Mouse (Mus musculus) neural tube, embryonic 13.5 days (tissue): ENCODE data around the gene Ugt1a6b. TPM values are rescaled to one million over a fixed set of nuclear protein-coding genes. Genes with fewer than 3 reads are reported as not detected.
"Not testable (repeated sequence)": the region's sequence is repeated elsewhere in the genome, so short reads cannot be mapped to it uniquely, and the experiment has no call there.

Experiments
- ATAC-seq: fragments of 200-750 bp; cut with Nextera tagmentation; 2 replicates; pipeline ENCODE4 v1.8.0; 2017; ENCODE audit warnings: low read depth, mild to moderate bottlenecking, moderate TSS enrichment, moderate library complexity
- H3K27ac ChIP-seq: fragments of 300-500 bp; sonication (generic); replicated peaks from 2 replicates; pipeline ENCODE4 v1.5.1; 2015; ENCODE audit warnings: moderate library complexity, mild to moderate bottlenecking, inconsistent platforms
- H3K27me3 ChIP-seq: fragments of 300-500 bp; sonication (generic); 2 replicates; pipeline ENCODE4 v1.6.1; 2015; ENCODE audit warnings: mild to moderate bottlenecking, inconsistent platforms
- H3K36me3 ChIP-seq: fragments of 300-500 bp; sonication (generic); 2 replicates; pipeline ENCODE4 v1.6.1; 2015; ENCODE audit warnings: mild to moderate bottlenecking, inconsistent platforms
- H3K4me1 ChIP-seq: fragments of 300-500 bp; sonication (generic); replicated peaks from 2 replicates; pipeline ENCODE4 v1.6.1; 2015; ENCODE audit warnings: inconsistent platforms
- H3K4me2 ChIP-seq: fragments of 300-500 bp; sonication (generic); 2 replicates; pipeline ENCODE4 v1.6.1; 2015; ENCODE audit warnings: inconsistent platforms, mild to moderate bottlenecking, moderate library complexity
- H3K4me3 ChIP-seq: fragments of 300-500 bp; sonication (generic); 2 replicates; pipeline ENCODE4 v1.5.1; 2015; ENCODE audit warnings: mild to moderate bottlenecking, inconsistent platforms
- H3K9ac ChIP-seq: fragments of 300-500 bp; sonication (generic); 2 replicates; pipeline ENCODE4 v1.6.1; 2015; ENCODE audit warnings: moderate library complexity, mild to moderate bottlenecking, inconsistent platforms
- H3K9me3 ChIP-seq: fragments of 300-500 bp; sonication (generic); 2 replicates; pipeline ENCODE4 v1.6.1; 2016; ENCODE audit warnings: inconsistent platforms
- WGBS: fragments of 180-500 bp; shearing (Covaris S2); methylation state at CpG from one replicate; pipeline ENCODE4 v1.1.7; 2015; 5-methylcytosine and 5-hydroxymethylcytosine counted together
- polyA plus RNA-seq: library from polyadenylated mRNA; unstranded; fragments of >200 nt; fragmentation: Nextera tagmentation; extraction: Ambion mirVana; gene quantifications from 2 replicates; pipeline ENCODE4 v1.2.1, GENCODE M21; 2015

Ugt1a6b gene
- polyA plus RNA-seq, 1 experiment from 2014 or later: not detected

DNA sequence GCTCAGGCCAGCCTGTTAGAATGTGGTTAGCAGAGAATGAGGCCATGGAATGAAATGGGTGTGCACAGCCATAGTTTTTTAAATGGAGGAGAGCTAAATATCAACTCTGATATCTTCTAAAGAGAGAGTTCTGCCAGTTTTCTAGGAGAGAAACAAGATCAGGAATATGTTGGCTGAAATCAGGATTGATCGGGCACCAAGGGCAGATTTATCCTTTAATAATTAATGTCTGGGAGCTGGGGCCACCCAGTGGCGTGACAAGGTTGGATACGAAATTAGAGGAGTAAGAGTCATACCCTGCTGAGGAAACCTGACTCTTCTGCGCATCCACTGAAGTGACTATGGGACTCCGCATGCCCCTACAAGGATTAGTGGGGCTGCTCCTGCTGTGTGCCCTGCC lies 62.7 kb downstream of the Ugt1a6b start, which contains the start of gene Ugt1a5:
Ugt1a5 (plus strand) TSS at position 302 of the 400 bp plus-strand sequence.
- Histone ChIP-seq H3K27ac (no peak within 1 kb of the TSS), H3K4me3 (no peak within 1 kb of the TSS), H3K9ac (no peak within 1 kb of the TSS), H3K4me2 (no peak within 1 kb of the TSS), H3K9me3 (no peaks in the 10 kb centered on the region), H3K4me1 (no peaks in the 10 kb centered on the region), H3K27me3 (no peaks in the 10 kb centered on the region), H3K36me3 (no peaks in the 10 kb centered on the region)
- WGBS: 78% methylated on average over 5 of the region's 5 CpGs
- no peak for ATAC-seq

DNA sequence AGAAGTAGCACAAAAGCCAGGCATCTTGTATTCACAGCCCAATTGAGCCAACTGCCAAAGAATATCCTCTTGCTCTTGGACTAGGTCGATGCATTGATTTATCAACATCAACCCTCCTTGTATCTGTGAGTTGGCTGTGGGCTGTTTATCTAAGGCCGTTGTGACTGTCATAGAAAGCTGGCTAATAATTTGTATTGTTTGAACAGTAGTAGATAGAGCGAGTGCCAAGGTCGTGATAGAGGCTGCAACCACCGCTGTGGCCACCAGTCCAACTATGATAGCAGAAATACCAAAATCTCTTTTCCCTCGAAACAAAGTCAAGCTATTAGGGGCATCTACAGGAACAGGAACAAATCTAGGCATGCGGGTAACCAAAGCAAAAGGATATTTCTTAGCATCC lies 69.1 kb downstream of the Ugt1a6b start:
- H3K9me3 ChIP-seq, ATAC-seq, H3K4me3 ChIP-seq, H3K4me1 ChIP-seq, H3K27ac ChIP-seq, H3K27me3 ChIP-seq, H3K4me2 ChIP-seq, H3K9ac ChIP-seq, H3K36me3 ChIP-seq: not testable (repeated sequence)
- WGBS: 90% methylated on average over 6 of the region's 7 CpGs

DNA sequence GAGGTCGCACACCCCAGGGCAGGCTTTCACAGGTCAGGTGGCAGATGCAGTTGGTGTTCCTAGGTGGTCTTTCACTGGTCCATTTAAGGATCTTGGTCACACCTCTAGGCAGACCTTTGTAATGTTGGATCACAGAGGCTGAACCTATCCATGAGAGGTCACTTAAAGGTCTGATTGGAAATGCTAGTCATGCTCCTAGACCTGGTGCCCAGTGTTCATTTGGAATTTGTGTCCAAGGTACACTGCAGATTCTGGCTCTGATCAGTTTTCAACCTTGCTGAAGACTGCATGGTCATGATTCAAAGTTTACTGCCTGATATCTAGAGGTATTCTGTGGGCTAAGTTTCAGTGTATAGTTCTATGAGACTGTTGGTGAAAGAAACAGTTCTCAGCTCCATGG lies 76.6 kb downstream of the Ugt1a6b start:
- Histone ChIP-seq H3K4me2 (no peak overlapping the region), H3K9ac (no peak overlapping the region), H3K4me3 (no peak overlapping the region), H3K9me3 (peaks cover 22% of the 10 kb centered on the region), H3K27ac (no peak overlapping the region), H3K4me1 (no peaks in the 10 kb centered on the region), H3K27me3 (no peaks in the 10 kb centered on the region), H3K36me3 (no peaks in the 10 kb centered on the region)
- WGBS: 91% methylated on average over 1 of the region's 1 CpGs
- no peak for ATAC-seq

DNA sequence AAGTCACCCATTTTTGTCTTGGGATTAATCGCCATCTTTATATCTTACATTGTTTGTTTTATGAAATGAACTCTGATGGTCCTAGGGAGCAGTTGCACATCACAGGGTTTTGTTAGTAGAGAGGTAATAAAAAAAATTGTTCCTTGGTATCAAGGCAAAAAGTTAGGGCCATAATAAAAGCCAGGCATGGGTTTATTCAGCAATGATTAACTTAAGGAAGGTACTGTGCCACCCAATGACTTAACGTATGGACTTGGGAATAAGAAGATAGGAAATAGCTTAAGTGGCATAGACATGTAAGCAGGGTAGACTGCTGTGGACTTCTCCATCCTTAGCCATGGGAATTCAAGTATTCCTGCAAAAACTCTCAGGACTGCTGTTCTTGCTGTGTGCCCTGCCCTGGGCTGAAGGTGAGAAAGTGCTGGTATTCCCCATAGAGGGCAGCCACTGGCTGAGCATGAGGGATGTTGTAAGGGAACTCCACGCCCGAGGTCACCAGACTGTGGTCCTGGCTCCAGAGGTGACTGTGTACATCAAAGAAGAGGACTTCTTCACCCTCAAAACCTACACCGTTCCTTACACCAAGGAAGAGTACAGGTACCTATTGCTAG lies 83.4 kb downstream of the Ugt1a6b start:
- ATAC-seq: no peak
- Histone ChIP-seq H3K9ac (no peak overlapping the region), H3K4me2 (no peak overlapping the region), H3K9me3 (no peaks in the 10 kb centered on the region), H3K4me3 (no peak overlapping the region), H3K36me3 (no peaks in the 10 kb centered on the region), H3K27me3 (no peaks in the 10 kb centered on the region), H3K27ac (no peak overlapping the region), H3K4me1 (no peaks in the 10 kb centered on the region)
- 87% methylated on average over 5 of the region's 5 CpGs for WGBS

DNA sequence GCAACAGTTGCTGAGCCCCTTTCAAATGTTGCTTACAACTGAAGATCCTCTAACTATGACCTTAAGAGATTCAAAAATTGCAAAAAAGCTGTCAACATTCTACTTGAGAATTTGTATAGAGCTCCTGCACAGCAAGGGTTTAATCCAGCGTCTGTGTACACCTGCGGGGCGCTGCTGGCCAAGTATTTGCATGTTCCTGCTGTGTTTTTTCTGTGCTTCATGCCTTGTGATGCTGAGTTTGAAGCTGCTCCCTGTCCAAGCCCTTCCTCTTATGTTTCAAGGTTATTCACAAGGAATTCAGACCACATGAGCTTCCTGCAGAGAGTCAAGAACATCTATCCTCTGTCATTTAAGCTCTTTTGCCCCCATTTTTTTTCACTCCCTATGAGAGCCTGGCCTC lies 89.1 kb downstream of the Ugt1a6b start:
- H3K4me3 ChIP-seq: no peak overlapping the region
- H3K4me2 ChIP-seq: no peak overlapping the region
- no peak overlapping the region for H3K9ac ChIP-seq
- H3K27ac ChIP-seq: no peak overlapping the region
- no peaks in the 10 kb centered on the region for H3K4me1 ChIP-seq
- 74% methylated on average over 3 of the region's 3 CpGs for WGBS
- H3K27me3 ChIP-seq: no peaks in the 10 kb centered on the region
- H3K36me3 ChIP-seq: no peaks in the 10 kb centered on the region
- no peak for ATAC-seq
- no peaks in the 10 kb centered on the region for H3K9me3 ChIP-seq

DNA sequence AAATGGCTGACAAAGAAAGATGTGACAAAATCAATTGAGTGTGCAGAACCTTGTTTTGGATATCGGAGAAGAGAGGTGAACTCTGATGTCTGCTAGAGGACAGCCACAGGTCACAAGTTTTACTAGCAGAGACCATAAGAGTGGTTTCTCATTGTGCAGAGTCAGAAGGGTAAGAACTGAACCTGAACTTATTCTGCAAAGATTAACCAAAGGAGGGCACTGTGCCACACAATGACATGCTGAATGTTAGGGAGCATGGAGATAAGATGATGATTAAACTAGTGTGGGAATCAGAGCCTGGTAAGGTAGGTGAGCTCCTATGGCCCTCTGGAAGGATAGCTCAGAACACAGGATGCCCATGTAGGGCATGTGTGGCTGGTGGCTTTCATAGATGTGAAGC lies 92.6 kb downstream of the Ugt1a6b start:
- WGBS: 84% methylated on average over 1 of the region's 1 CpGs
- H3K27ac ChIP-seq: no peak overlapping the region
- no peak overlapping the region for H3K4me3 ChIP-seq
- H3K4me1 ChIP-seq: no peaks in the 10 kb centered on the region
- no peaks in the 10 kb centered on the region for H3K9me3 ChIP-seq
- no peak for ATAC-seq
- no peaks in the 10 kb centered on the region for H3K36me3 ChIP-seq
- no peaks in the 10 kb centered on the region for H3K27me3 ChIP-seq
- H3K4me2 ChIP-seq: no peak overlapping the region
- no peak overlapping the region for H3K9ac ChIP-seq

DNA sequence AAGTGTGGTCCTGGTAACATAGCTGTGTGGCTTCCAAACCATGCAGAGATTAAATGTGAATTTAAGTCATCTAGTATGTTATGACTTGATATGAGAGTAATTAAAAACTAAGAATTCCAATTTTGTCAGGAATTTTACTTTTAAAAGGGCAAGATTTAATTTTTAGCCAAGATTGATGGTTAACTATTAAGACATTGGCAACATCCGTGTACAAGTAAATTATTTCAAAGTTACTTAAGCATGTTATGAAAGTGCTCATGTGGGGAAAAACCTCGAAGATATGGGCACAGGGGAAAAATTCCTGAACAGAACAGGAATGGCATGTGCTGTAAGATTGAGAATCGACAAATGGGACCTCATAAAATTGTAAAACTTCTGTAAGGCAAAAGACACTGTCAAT lies 94.4 kb downstream of the Ugt1a6b start:
- Histone ChIP-seq H3K36me3 (no peaks in the 10 kb centered on the region), H3K4me1 (no peaks in the 10 kb centered on the region), H3K9ac (no peak overlapping the region), H3K27me3 (no peaks in the 10 kb centered on the region), H3K9me3 (no peaks in the 10 kb centered on the region), H3K4me2 (no peak overlapping the region), H3K27ac (no peak overlapping the region), H3K4me3 (no peak overlapping the region)
- 76% methylated on average over 3 of the region's 3 CpGs for WGBS
- no peak for ATAC-seq

DNA sequence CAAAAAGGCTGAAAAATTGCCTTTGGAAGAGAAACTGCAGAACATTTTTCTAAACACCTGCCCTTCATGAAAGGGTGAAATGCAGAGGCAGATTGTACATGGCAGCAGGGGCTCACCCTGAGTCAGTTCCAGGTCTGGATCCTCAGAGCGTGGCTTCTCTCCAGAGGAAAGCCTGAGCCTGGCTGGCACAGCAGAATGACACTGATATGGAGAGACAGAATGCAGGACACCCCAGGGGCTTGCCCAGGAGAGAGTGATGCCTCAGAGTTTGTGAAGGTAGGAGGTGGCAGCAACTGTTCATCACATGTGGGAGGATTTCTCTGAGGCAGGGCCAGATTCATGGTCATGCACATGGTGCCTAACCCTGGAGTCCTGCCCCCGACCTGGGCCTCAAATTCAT lies 96.9 kb downstream of the Ugt1a6b start:
- H3K36me3 ChIP-seq: no peaks in the 10 kb centered on the region
- H3K9me3 ChIP-seq: peaks cover 9% of the 10 kb centered on the region; the same call in 1 of the 2 replicates
- H3K4me3 ChIP-seq: no peak overlapping the region
- no peak for ATAC-seq
- H3K4me1 ChIP-seq: no peaks in the 10 kb centered on the region; the same call in 1 of the 2 replicates
- H3K27ac ChIP-seq: no peak overlapping the region
- H3K4me2 ChIP-seq: no peak overlapping the region
- WGBS: 78% methylated on average over 2 of the region's 2 CpGs
- H3K27me3 ChIP-seq: no peaks in the 10 kb centered on the region
- no peak overlapping the region for H3K9ac ChIP-seq

DNA sequence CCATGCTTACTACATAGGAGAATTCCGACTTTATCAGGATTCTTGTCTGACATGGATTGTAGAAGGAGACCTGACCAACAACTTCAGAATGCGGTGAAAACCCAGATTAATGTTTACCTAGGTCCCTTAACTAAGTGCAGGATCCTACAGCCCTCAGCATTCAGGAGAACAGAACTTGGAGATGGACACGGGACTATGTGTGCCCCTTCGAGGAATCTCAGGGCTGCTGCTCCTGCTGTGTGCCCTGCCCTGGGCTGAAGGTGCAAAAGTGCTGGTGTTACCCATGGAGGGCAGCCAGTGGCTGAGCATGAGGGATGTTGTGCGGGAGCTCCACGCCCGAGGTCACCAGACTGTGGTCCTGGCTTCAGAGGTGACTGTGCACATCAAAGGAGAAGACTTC lies 97.4 kb downstream of the Ugt1a6b start, which contains the start of gene Ugt1a2:
Ugt1a2 (plus strand) TSS at position 146 of the 400 bp plus-strand sequence.
- Histone ChIP-seq H3K9ac (no peak within 1 kb of the TSS), H3K4me3 (no peak within 1 kb of the TSS), H3K4me1 (no peaks in the 10 kb centered on the region; the same call in 1 of the 2 replicates), H3K4me2 (no peak within 1 kb of the TSS), H3K36me3 (no peaks in the 10 kb centered on the region), H3K27me3 (no peaks in the 10 kb centered on the region), H3K27ac (no peak within 1 kb of the TSS), H3K9me3 (peaks cover 9% of the 10 kb centered on the region; the same call in 1 of the 2 replicates)
- 80% methylated on average over 7 of the region's 7 CpGs for WGBS
- no peak for ATAC-seq

DNA sequence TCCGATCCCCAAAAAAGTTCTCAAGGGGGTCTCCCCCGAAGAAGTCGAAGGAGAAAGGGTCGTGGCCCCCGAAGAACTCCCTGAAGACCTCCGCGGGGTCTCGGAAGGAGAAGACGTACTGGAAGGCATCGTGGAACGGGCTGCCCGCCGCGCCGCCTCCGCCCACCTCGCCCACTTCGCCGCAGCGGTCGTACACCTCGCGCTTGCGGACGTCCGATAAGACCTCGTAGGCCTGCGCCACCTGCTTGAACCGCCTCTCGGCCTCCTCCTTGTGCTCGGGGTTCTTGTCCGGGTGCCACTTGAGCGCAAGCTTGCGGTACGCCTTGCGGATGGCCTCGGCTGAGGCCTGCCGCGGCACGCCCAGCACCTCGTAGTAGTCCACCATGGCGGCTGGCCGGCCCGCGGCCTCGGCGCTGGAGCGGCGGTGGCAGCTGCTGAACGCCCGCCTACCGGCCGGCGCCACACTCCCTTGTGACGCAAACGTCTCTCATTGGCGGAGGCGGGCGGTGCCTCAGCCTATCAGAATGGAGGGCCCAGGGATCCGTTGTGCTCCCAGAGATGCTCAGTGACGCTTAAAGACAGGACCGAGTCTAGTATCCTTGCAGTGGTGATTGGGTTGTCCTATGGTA lies 102.4 kb downstream of the Ugt1a6b start, which contains the start of gene Dnajb3:
Dnajb3 (minus strand) TSS at position 489 of the 629 bp plus-strand sequence.
- Histone ChIP-seq H3K9me3 (peaks cover 9% of the 10 kb centered on the region), H3K27me3 (no peaks in the 10 kb centered on the region), H3K4me1 (peaks cover 5% of the 10 kb centered on the region; the same call in 1 of the 2 replicates), H3K4me3 (peak within 1 kb of the TSS; percentile 47), H3K27ac (peak within 1 kb of the TSS; percentile 57; the same call in 1 of the 2 replicates), H3K36me3 (no peaks in the 10 kb centered on the region), H3K4me2 (peak within 1 kb of the TSS; percentile 73), H3K9ac (peak within 1 kb of the TSS; percentile 80)
- WGBS: 5% methylated on average over 62 of the region's 62 CpGs
- peak; percentile 100 for ATAC-seq

DNA sequence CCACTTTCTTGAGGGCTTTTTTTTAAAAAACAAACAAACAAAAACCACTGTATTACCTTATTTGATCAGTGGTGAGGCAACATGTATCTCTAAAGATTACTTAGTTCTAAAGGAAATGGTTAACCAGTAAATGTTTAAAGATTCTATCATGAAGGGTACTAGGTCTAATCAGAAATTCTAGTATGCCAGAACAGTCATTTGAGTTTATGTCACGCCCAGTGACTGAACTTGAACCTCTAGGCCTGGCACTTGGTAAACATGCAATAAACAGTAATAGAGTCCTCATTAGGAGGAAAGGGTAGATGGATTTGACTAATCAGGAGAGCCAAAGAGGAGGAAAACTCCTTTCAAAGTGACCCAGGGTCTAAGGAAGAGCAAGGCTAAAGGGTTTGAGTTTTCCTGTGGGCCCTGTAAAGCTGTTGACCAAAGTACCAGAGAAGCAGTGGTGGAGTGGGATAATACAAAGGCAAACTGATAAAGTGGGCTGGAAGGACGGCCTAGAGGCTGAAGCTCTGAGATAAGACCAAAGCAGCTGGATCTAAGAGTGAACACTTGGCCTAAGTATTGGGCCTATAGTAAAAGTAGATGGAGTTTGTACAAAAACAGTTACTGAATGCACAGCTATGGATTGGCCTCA lies 103.9 kb downstream of the Ugt1a6b start:
- WGBS: 84% methylated on average over 2 of the region's 2 CpGs
- no peak overlapping the region for H3K9ac ChIP-seq
- no peak for ATAC-seq

DNA sequence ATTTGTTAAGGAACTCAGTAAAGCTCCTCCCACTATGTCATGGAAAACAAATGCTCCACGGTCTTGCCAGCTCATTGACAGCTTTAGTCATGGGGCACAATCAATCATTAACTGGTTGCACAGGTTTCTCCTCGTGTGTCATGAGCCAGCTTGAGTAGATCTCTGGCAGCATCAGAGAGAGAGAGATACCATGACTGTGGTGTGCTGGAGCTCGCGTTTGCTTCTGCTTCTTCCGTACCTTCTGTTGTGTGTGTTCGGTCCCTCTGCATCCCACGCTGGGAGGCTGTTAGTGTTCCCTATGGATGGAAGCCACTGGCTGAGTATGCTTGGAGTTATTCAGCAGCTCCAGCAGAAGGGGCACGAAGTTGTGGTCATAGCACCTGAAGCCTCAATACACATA lies 108.8 kb downstream of the Ugt1a6b start, which contains the start of gene Ugt1a1:
Ugt1a1 (plus strand) TSS at position 148 of the 400 bp plus-strand sequence.
- H3K4me1 ChIP-seq: no peaks in the 10 kb centered on the region
- H3K4me3 ChIP-seq: no peak within 1 kb of the TSS
- no peak within 1 kb of the TSS for H3K4me2 ChIP-seq
- no peak within 1 kb of the TSS for H3K27ac ChIP-seq
- H3K27me3 ChIP-seq: no peaks in the 10 kb centered on the region
- WGBS: 68% methylated on average over 8 of the region's 8 CpGs
- peaks cover 53% of the 10 kb centered on the region for H3K9me3 ChIP-seq
- H3K9ac ChIP-seq: no peak within 1 kb of the TSS
- ATAC-seq: no peak
- H3K36me3 ChIP-seq: no peaks in the 10 kb centered on the region

More for the DNA sequence above, 103.9 kb downstream of the Ugt1a6b start:
- no peak overlapping the region for H3K4me3 ChIP-seq
- peaks cover 16% of the 10 kb centered on the region for H3K9me3 ChIP-seq
- H3K4me2 ChIP-seq: no peak overlapping the region
- no peak overlapping the region for H3K27ac ChIP-seq
- no peaks in the 10 kb centered on the region for H3K27me3 ChIP-seq
- no peaks in the 10 kb centered on the region for H3K36me3 ChIP-seq
- H3K4me1 ChIP-seq: peaks cover 5% of the 10 kb centered on the region; the same call in 1 of the 2 replicates
